Mouse (Mus musculus) adrenal gland, adult 18-20 months (tissue): ENCODE results near the gene Stag2. TPM values are rescaled to one million over a fixed set of nuclear protein-coding genes. Genes with fewer than 3 reads are reported as not detected.

ENCODE experiments used
- DNase-seq, 2 experiments: peaks; one replicate each; pipeline ENCODE4 v3.0.0; 2021 to 2022; ENCODE audit warnings: low spot score in 2 of 2
- long read RNA-seq, 2 experiments: library from polyadenylated mRNA; stranded (forward); transcript quantifications; one replicate each; pipeline ENCODE4 v2.0.0; 2021
- total RNA-seq, 2 experiments: library from RNA; stranded (reverse); gene quantifications; 1 replicate in 1 of 2; 2 replicates in 1 of 2; pipeline ENCODE4 v1.2.3; 2021

Gene Stag2
- 10 to 100 TPM; 65.4 to 69.7 TPM for total RNA-seq
- long read RNA-seq, experiment 1, full-length matches to known transcripts, result 5 of 13 reads
- long read RNA-seq, experiment 1, partial matches to known transcripts, result 2 of 13 reads
- long read RNA-seq, experiment 1, other reads (novel, unspliced or antisense), result 6 of 13 reads
- long read RNA-seq, experiment 2, full-length matches to known transcripts, result 8 of 24 reads
- long read RNA-seq, experiment 2, partial matches to known transcripts, result 3 of 24 reads
- long read RNA-seq, experiment 2, other reads (novel, unspliced or antisense), result 13 of 24 reads

GRCm38 (mm10) chrX:42148788-42149556 is at the start of gene Stag2:
Gene Stag2, plus strand, starts transcription at chrX:42149317.
- DNase-seq, result peak; percentile 81 to 85

GRCm38 (mm10) chrX:42107137-42107536 is 42.0 kb upstream of the Stag2 start:
- DNase-seq, result no peak

GRCm38 (mm10) chrX:42110585-42110984 is 38.5 kb upstream of the Stag2 start:
- DNase-seq, result no peak

- DNase-seq, result no peak
These were observed 29.6 kb upstream of the Stag2 start for GRCm38 (mm10) chrX:42119442-42120048.

- DNase-seq, result no peak
These were observed 24.0 kb upstream of the Stag2 start for GRCm38 (mm10) chrX:42124963-42125697.

GRCm38 (mm10) chrX:42139882-42140281 is 9.2 kb upstream of the Stag2 start:
- no peak for DNase-seq

- DNase-seq, result no peak
These were observed 6.5 kb upstream of the Stag2 start for GRCm38 (mm10) chrX:42142620-42143019.

GRCm38 (mm10) chrX:42143991-42144390 is 5.1 kb upstream of the Stag2 start:
- DNase-seq, result no peak

GRCm38 (mm10) chrX:42148016-42148451 is 1.1 kb upstream of the Stag2 start:
- DNase-seq, result peak in 1 of 2 experiments; percentile 22

- DNase-seq, result peak; percentile 49 to 59
These were observed 634 bp downstream of the Stag2 start for GRCm38 (mm10) chrX:42149557-42150345.

GRCm38 (mm10) chrX:42150346-42151023 is 1.4 kb downstream of the Stag2 start:
- DNase-seq, result peak; percentile 62 to 65

- DNase-seq, result peak in 1 of 2 experiments; percentile 8
These were observed 2.1 kb downstream of the Stag2 start for GRCm38 (mm10) chrX:42151024-42151754.

- DNase-seq, result peak; percentile 54 to 55
These were observed 2.8 kb downstream of the Stag2 start for GRCm38 (mm10) chrX:42151903-42152369.

GRCm38 (mm10) chrX:42153056-42153455 is 3.9 kb downstream of the Stag2 start:
- no peak for DNase-seq

GRCm38 (mm10) chrX:42165455-42165854 is 16.3 kb downstream of the Stag2 start:
- DNase-seq, result no peak

- DNase-seq, result no peak
These were observed 21.7 kb downstream of the Stag2 start for GRCm38 (mm10) chrX:42170811-42171210.

GRCm38 (mm10) chrX:42187590-42187989 is 38.5 kb downstream of the Stag2 start:
- DNase-seq, result no peak

- no peak for DNase-seq
These were observed 39.8 kb downstream of the Stag2 start for GRCm38 (mm10) chrX:42188825-42189426.

GRCm38 (mm10) chrX:42194608-42195007 is 45.5 kb downstream of the Stag2 start:
- DNase-seq, result no peak
